Mouse (Mus musculus) olfactory bulb, adult 2 months (tissue): ENCODE results near the gene Nrg3. TPM values are rescaled to one million over a fixed set of nuclear protein-coding genes. Genes with fewer than 3 reads are reported as not detected.

Experiments
- H3K27ac ChIP-seq: fragments of 200-500 bp; 2 replicates; pipeline ENCODE4 v1.5.1; 2012; ENCODE audit warnings: low read depth, low read length; ENCODE audit not compliant: insufficient read depth
- H3K4me1 ChIP-seq: fragments of 200-500 bp; 2 replicates; pipeline ENCODE4 v1.6.1; 2012; ENCODE audit warnings: low read length; ENCODE audit not compliant: control insufficient read depth, insufficient read depth
- H3K4me3 ChIP-seq: fragments of 200-500 bp; 2 replicates; pipeline ENCODE4 v1.5.1; 2012; ENCODE audit warnings: mild to moderate bottlenecking, low read depth, low read length, moderate library complexity; ENCODE audit not compliant: insufficient read depth
- CTCF ChIP-seq: fragments of 200-500 bp; IDR thresholded peaks from 2 replicates; pipeline ENCODE4 v1.5.1; 2012; ENCODE audit warnings: low read depth, mild to moderate bottlenecking, low read length, moderate library complexity; ENCODE audit not compliant: insufficient read depth
- POLR2A ChIP-seq: fragments of 200-500 bp; IDR thresholded peaks from 2 replicates; pipeline ENCODE4 v1.6.1; 2012; ENCODE audit warnings: mild to moderate bottlenecking, low read depth, low read length, moderate library complexity; ENCODE audit not compliant: insufficient read depth
- WGBS: fragments of 180-500 bp; shearing (Covaris S2); methylation state at CpG from one replicate; pipeline ENCODE4 v1.1.7; 2018; 5-methylcytosine and 5-hydroxymethylcytosine counted together
- polyA plus RNA-seq: library from polyadenylated mRNA; stranded (reverse); fragments of >200 nt; gene quantifications from 2 replicates; pipeline ENCODE4 v1.2.4, GENCODE M21; 2012; ENCODE audit warnings: low replicate concordance; ENCODE audit not compliant: missing spikeins, insufficient read depth, insufficient read length

Nrg3 gene
- polyA plus RNA-seq = not detected in 2 replicates

DNA sequence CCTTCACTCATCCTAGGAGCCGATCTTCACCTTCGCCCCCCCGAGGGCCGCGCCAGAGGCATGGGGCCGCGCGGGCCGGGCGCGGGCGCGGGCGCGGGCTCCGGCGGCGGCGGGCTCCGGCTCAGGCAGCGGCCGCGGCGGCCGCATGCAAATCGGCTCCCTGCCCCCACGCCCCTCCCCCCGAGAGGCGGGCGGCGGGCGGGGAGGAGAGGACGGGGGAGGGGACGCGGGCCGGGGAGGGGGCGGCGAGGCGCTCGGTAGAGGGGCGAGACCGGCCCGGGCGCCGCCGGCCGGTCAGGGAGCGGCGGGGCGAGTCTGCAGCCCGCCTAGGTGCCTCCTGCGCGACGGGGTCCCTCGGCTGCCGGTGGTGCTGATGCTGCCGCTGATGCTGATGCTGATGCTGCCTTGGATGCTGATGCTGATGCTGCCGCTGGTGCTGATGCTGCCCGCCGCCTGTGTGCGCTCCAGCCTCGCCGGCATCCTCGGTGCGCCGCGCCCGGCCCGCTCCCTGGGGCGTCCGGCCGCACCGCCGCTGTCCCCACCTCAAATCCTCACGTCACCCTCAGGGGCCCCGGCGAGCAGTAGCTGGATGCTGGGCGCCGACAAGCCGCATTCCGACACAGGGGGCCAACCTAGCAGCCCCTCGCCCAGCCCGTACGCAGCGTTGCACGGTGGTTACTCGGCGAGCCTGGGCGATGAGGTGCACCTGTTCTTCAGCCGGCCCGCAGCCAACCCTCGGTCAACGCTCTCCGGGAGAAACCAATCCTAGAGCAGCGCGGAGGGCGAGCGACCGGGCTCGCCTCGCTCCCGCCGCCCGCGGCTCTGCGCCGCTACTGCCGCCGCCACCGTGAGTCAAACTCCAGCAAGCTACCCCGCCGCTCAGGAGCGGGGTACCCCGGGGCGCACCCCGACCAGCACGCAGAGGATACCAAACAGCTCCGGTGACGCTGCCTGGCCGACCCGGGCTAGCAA lies at the start of gene Nrg3:
TSS of gene Nrg3 (minus strand) at position 299 of the 972 bp plus-strand sequence.
- peaks cover 5% of the 10 kb centered on the region for H3K4me1 ChIP-seq
- under 1% methylated on average over 107 of the region's 121 CpGs for WGBS
- H3K4me3 ChIP-seq = peak within 1 kb of the TSS; percentile 75
- TF ChIP-seq POLR2A (no peak), CTCF (peak; percentile 41; the same call in 1 of the 2 replicates)
- H3K27ac ChIP-seq = 0 out of 2 replicates have a peak within 1 kb of the TSS, but pooled peaks have one; percentile 19

DNA sequence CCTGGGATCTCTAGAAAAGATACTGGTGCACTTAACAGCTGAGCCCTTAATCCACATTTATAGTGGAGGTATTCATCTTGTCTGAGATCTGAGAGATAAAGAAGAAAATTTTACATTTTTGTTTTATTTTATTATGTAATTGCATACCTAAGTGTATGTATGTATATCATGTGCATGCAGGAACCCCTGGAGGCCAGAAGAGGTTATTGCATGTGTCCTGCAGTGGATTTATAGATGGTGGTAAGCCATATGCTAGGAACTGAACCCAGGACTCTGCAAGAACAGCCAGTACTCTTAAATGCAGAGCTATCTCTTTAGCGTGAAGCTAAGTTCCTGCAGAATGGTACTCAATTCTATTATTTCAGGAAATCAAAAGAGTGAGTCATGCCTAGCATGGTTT lies 36.1 kb upstream of the Nrg3 start:
- WGBS = 82% methylated on average over 1 of the region's 1 CpGs
- H3K27ac ChIP-seq = no peak overlapping the region
- TF ChIP-seq CTCF (no peak), POLR2A (no peak)
- no peak overlapping the region for H3K4me3 ChIP-seq
- no peaks in the 10 kb centered on the region for H3K4me1 ChIP-seq

- Histone ChIP-seq H3K4me1 (peaks cover 5% of the 10 kb centered on the region), H3K4me3 (peak overlapping the region; percentile 75), H3K27ac (no peak overlapping the region)
- TF ChIP-seq POLR2A = no peak
- TF ChIP-seq CTCF = no peak
- 1% methylated on average over 27 of the region's 27 CpGs for WGBS
These were observed 903 bp upstream of the Nrg3 start for GRCm38 (mm10) chr14:39473771-39474211.

- TF ChIP-seq CTCF (no peak), POLR2A (no peak)
- Histone ChIP-seq H3K27ac (no peak overlapping the region), H3K4me3 (peak overlapping the region; percentile 75), H3K4me1 (peaks cover 5% of the 10 kb centered on the region)
- WGBS = 1% methylated on average over 56 of the region's 56 CpGs
These were observed 639 bp downstream of the Nrg3 start for GRCm38 (mm10) chr14:39472146-39472751.

DNA sequence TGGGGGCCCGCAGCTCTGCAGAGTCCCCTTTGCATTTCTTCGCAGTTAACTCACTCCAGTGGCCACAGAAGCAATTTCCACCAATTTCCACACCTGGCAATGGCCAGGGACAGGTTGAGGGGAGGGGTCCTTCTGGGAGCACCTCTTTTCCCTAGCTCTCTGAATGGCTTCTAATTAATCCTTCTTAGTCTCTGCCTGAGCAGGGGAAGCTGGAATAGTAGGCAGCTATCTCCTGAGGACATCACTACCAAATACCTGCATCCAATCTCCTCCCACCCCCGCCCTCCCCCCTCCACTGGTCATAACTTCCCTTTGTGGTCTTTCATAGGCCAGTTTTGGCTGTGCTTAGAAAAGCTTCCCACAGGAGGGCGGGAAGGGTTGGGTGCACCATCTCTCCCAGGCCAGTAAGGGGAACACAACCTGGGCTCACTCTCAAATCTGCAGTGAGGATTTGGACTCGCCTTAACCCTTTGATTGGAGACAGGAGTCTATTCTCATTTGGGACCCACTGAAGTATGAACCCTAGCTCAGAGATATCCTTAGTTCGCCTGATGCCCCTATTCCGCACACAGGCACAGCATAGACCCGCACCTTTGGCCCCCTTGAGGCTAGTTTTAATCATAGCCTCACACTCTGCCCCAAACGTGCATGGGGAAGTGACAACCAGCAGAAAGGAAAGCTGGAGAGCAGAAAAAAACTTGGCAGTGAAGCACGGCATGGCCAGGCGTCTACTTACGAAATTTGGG lies 1.5 kb downstream of the Nrg3 start:
- 11% methylated on average over 12 of the region's 12 CpGs for WGBS
- TF ChIP-seq CTCF (no peak), POLR2A (no peak)
- peak overlapping the region; percentile 75 for H3K4me3 ChIP-seq
- peaks cover 5% of the 10 kb centered on the region for H3K4me1 ChIP-seq
- H3K27ac ChIP-seq = no peak overlapping the region

- no peak overlapping the region for H3K27ac ChIP-seq
- no peak overlapping the region for H3K4me3 ChIP-seq
- no peaks in the 10 kb centered on the region for H3K4me1 ChIP-seq
- WGBS = 88% methylated on average over 1 of the region's 1 CpGs
- TF ChIP-seq POLR2A = no peak
- no peak for TF ChIP-seq CTCF
These were observed 27.4 kb downstream of the Nrg3 start for GRCm38 (mm10) chr14:39445501-39445900.

DNA sequence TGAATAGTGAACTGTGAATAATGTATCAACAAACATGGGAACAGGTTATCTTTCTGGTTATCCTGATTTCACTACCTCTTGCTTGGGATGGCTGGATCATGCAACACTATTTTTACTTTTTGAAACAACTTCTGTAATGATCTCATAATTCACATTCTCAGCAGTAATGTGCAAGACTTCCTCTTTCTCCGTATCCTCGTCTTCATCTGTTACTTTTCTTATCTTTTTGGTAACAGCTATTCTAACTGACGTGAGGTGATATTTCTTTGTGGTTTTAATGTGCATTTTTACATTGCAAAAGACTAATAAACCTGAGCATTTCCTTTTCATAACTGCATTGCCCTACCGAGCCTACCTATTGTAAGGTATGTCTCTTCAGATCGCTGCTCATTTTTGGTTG lies 44.4 kb downstream of the Nrg3 start:
- no peak overlapping the region for H3K4me3 ChIP-seq
- WGBS = 92% methylated on average over 5 of the region's 5 CpGs
- no peaks in the 10 kb centered on the region for H3K4me1 ChIP-seq
- H3K27ac ChIP-seq = no peak overlapping the region
- TF ChIP-seq POLR2A (no peak), CTCF (no peak)

DNA sequence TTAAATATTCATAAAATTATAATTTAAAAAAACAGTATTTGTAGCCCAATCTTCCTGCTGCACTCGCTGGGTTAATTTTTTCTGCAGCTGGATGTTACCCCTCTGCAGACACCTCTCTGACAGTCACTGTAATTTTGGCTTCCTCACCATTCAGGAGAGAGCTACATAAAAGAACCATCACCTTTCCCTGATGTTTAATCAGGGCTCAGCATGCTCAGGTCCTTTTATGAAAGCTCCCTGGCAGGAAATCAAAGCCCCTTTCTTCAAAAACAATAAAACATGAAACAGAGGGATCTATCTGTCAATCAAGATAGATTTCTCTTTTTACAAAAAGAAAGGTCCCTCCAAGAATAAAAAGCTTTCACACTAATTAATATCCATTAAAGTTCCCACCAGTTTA lies 51.0 kb downstream of the Nrg3 start:
- WGBS = 72% methylated on average over 1 of the region's 1 CpGs
- TF ChIP-seq POLR2A = no peak
- no peak for TF ChIP-seq CTCF
- Histone ChIP-seq H3K4me3 (no peak overlapping the region), H3K4me1 (no peaks in the 10 kb centered on the region), H3K27ac (no peak overlapping the region)

GRCm38 (mm10) chr14:39413270-39413669 lies 59.6 kb downstream of the Nrg3 start:
- no peaks in the 10 kb centered on the region for H3K4me1 ChIP-seq
- TF ChIP-seq CTCF = no peak
- no peak for TF ChIP-seq POLR2A
- no peak overlapping the region for H3K4me3 ChIP-seq
- H3K27ac ChIP-seq = no peak overlapping the region
- WGBS = 15% methylated on average over 9 of the region's 9 CpGs
